Mouse (Mus musculus) midbrain, embryonic 15.5 days (tissue): ENCODE results near the gene Apoc4. TPM values are rescaled to one million over a fixed set of nuclear protein-coding genes. Genes with fewer than 3 reads are reported as not detected.

ENCODE experiments used
- ATAC-seq: fragments of 200-750 bp; cut with Nextera tagmentation; replicated peaks from 2 replicates; pipeline ENCODE4 v1.8.0; 2017; ENCODE audit warnings: moderate TSS enrichment
- H3K27ac ChIP-seq: fragments of 300-500 bp; sonication (generic); 2 replicates; pipeline ENCODE4 v1.5.1; 2015; ENCODE audit warnings: mild to moderate bottlenecking, inconsistent platforms
- H3K27me3 ChIP-seq: fragments of 300-500 bp; sonication (generic); replicated peaks from 2 replicates; pipeline ENCODE4 v1.6.1; 2015; ENCODE audit warnings: inconsistent platforms
- H3K36me3 ChIP-seq: fragments of 300-500 bp; sonication (generic); replicated peaks from 2 replicates; pipeline ENCODE4 v1.6.1; 2015; ENCODE audit warnings: inconsistent platforms
- H3K4me1 ChIP-seq: fragments of 300-500 bp; sonication (generic); 2 replicates; pipeline ENCODE4 v1.6.1; 2015; ENCODE audit warnings: inconsistent platforms
- H3K4me2 ChIP-seq: fragments of 300-500 bp; sonication (generic); 2 replicates; pipeline ENCODE4 v1.6.1; 2015; ENCODE audit warnings: inconsistent platforms, mild to moderate bottlenecking, moderate library complexity
- H3K4me3 ChIP-seq: fragments of 300-500 bp; sonication (generic); 2 replicates; pipeline ENCODE4 v1.5.1; 2015; ENCODE audit warnings: mild to moderate bottlenecking, inconsistent platforms
- H3K9ac ChIP-seq: fragments of 300-500 bp; sonication (generic); 2 replicates; pipeline ENCODE4 v1.6.1; 2015; ENCODE audit warnings: mild to moderate bottlenecking, inconsistent platforms
- H3K9me3 ChIP-seq: fragments of 300-500 bp; sonication (generic); 2 replicates; pipeline ENCODE4 v1.6.1; 2016; ENCODE audit warnings: inconsistent platforms
- WGBS: fragments of 180-500 bp; shearing (Covaris S2); methylation state at CpG from one replicate; pipeline ENCODE4 v1.1.7; 2015; ENCODE audit warnings: mixed read lengths; 5-methylcytosine and 5-hydroxymethylcytosine counted together
- polyA plus RNA-seq: library from polyadenylated mRNA; unstranded; fragments of >200 nt; fragmentation: Nextera tagmentation; extraction: Ambion mirVana; gene quantifications from 2 replicates; pipeline ENCODE4 v1.2.1, GENCODE M21; 2015

Apoc4 gene
- not detected in 2 replicates for polyA plus RNA-seq

DNA sequence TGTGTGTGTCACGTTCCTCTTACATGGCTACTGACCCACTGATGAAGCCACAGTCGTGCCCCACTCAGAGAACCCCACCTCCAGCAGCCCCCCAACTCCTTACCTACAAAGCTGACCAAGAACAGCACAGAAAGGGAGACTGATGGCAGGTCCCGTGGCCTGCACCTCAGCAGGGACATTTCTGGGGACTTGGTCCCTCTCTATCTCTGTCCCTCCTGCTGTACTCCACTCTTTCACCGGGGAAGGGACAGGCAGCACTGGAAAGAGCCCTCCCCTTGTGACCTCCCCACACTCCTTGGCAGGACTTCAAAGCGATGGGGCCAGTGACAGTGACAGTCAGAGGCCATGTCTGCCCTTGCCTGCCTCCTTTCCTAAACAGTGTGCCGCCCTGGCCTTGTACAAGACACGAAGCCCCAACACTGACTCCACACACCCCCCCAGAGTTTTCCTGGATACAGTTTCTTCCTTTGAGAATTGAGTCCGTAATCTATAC lies at the start of gene Apoc4, which contains the start of gene Gm44805:
Gene Apoc4, minus strand, starts transcription at position 278 of the 493 bp plus-strand sequence.
Gene Gm44805, minus strand, starts transcription at position 222 of the 493 bp plus-strand sequence.
- H3K9me3 ChIP-seq = no peaks in the 10 kb centered on the region
- H3K4me1 ChIP-seq = no peaks in the 10 kb centered on the region
- H3K4me3 ChIP-seq = no peak within 1 kb of the TSS
- H3K27me3 ChIP-seq = no peaks in the 10 kb centered on the region
- no peak within 1 kb of the TSS for H3K4me2 ChIP-seq
- WGBS = 66% methylated on average over 8 of the region's 8 CpGs
- H3K9ac ChIP-seq = no peak within 1 kb of the TSS
- no peak within 1 kb of the TSS for H3K27ac ChIP-seq
- no peak for ATAC-seq
- no peaks in the 10 kb centered on the region for H3K36me3 ChIP-seq

DNA sequence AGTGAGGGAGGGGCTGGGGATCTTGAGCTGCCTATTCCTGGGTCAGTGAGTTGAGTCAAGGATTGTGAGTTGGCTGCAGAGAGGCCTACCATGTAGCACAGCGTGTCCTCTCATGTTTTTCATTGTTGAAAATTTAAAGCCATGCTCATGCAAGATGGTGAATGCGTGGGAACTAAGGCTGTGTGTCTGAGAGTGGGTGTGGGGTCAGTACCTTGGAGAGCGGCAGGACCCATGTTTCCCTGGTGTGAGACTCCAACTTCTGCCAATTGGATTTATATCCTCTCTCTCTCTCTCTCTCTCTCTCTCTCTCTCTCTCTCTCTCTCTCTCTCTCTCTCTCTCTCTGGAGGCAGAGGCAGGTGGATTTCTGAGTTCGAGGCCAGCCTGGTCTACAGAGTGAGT lies 45.3 kb upstream of the Apoc4 start:
- Histone ChIP-seq H3K27me3 (no peaks in the 10 kb centered on the region), H3K9me3 (no peaks in the 10 kb centered on the region), H3K4me1 (no peaks in the 10 kb centered on the region), H3K27ac (no peak overlapping the region), H3K4me2 (no peak overlapping the region), H3K9ac (no peak overlapping the region), H3K4me3 (no peak overlapping the region), H3K36me3 (peaks cover 43% of the 10 kb centered on the region)
- no peak for ATAC-seq
- 96% methylated on average over 4 of the region's 4 CpGs for WGBS

DNA sequence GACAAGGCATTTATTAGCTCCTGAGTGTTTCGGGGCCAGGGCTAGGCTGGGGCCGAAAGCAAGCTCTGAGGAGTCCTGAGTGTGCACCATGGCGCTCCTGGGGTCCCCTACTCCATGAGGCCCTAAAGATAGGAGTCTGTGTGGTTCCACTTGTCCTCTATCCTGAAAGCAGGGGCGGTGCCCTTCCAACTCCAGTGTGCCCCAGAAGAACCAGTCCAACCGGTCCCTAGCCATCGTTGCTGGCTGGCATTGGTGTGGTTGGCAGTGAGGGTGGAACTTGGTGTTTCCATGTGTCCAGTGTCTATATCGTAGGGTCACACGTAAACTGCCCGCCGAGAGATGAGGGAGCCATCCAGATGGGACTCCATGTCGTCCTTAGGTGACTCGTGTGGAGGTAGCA lies 42.9 kb upstream of the Apoc4 start:
- H3K27me3 ChIP-seq = no peaks in the 10 kb centered on the region
- H3K36me3 ChIP-seq = peaks cover 28% of the 10 kb centered on the region
- peaks cover 7% of the 10 kb centered on the region; the same call in 1 of the 2 replicates for H3K9me3 ChIP-seq
- ATAC-seq = no peak
- no peaks in the 10 kb centered on the region for H3K4me1 ChIP-seq
- H3K27ac ChIP-seq = no peak overlapping the region
- H3K4me2 ChIP-seq = no peak overlapping the region
- no peak overlapping the region for H3K4me3 ChIP-seq
- no peak overlapping the region for H3K9ac ChIP-seq
- WGBS = 97% methylated on average over 12 of the region's 12 CpGs

DNA sequence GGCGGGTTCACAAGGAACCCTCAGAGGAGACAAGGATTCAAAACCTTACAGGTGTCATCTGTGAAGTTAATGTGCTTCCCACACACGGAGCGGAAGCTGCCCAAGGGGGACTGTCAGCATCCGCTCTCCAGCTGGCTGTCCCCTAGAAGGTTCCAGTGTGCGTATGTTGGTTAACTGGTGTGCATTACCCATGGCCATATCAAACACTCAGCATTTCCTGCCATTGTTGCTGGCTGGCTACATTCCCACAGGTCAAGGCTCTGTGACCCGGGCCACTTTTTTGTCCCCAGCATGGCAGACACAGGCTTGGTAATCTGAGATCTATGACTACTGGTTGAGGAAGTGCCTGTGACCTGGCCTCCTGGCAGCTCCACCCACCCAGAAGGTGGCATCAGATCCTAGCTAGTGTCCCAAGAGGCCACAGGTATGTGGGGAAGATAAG lies 41.5 kb upstream of the Apoc4 start:
- H3K4me1 ChIP-seq = no peaks in the 10 kb centered on the region
- ATAC-seq = no peak
- H3K9me3 ChIP-seq = peaks cover 7% of the 10 kb centered on the region; the same call in 1 of the 2 replicates
- H3K9ac ChIP-seq = no peak overlapping the region
- no peak overlapping the region for H3K4me3 ChIP-seq
- 89% methylated on average over 6 of the region's 6 CpGs for WGBS
- H3K36me3 ChIP-seq = peaks cover 19% of the 10 kb centered on the region
- no peaks in the 10 kb centered on the region for H3K27me3 ChIP-seq
- H3K4me2 ChIP-seq = no peak overlapping the region
- H3K27ac ChIP-seq = no peak overlapping the region

DNA sequence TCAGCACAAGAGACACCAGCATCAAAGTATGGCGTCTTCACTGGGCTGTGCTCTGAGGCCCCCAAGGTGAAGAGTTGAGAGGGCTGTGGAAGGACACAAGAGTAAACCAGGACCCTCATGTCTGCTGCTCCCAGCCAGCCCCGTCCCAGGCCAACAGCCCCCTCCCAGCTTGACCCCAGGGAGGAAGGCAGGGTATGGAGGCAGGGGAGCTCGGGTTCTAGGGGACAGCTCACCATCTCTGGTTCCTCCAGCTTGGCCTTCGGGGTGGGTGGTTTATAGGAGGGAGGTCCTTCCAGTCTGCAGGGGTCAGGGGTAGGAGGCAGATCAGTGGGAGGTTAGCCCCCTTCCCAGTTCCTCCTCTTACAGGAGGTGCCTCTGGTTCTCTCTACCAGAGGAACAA lies 37.9 kb upstream of the Apoc4 start:
- ATAC-seq = no peak
- peaks cover 11% of the 10 kb centered on the region; the same call in 1 of the 2 replicates for H3K36me3 ChIP-seq
- no peak overlapping the region for H3K4me3 ChIP-seq
- no peak overlapping the region for H3K4me2 ChIP-seq
- WGBS = 95% methylated on average over 4 of the region's 4 CpGs
- H3K9me3 ChIP-seq = peaks cover 7% of the 10 kb centered on the region; the same call in 1 of the 2 replicates
- H3K27ac ChIP-seq = no peak overlapping the region
- peaks cover 12% of the 10 kb centered on the region for H3K4me1 ChIP-seq
- no peaks in the 10 kb centered on the region for H3K27me3 ChIP-seq
- no peak overlapping the region for H3K9ac ChIP-seq

DNA sequence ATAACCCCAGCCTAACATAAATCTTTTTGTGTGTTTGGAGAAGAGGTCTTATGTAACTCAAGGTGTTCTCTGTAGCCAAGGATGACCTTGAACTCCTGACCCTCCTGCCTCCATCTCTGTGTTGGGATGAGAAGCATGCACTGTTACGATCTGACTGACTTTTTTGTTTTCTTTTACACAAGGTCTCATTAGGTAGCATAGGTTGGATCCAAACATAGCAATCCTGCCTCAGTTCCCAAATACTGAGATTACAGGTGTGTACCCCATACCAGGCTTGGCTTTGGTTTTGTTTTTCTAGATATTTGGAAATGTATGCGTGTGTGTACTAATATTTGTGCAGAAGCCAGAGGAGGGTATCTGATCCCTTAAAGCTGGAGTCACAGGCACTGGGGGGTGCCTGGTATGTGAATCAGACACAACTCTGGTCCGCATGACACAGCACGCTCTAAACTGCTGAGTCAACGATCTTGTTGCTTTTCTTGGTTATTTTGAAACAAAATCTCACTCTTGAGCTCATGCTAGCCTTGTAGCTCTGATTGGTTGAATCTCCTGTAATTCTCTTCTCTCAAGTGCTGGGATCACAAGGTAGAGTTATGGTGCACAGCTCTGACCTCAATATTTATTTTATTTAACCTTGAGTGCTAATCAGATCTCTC lies 37.1 kb upstream of the Apoc4 start:
- Histone ChIP-seq H3K4me1 (peaks cover 19% of the 10 kb centered on the region), H3K36me3 (peaks cover 9% of the 10 kb centered on the region; the same call in 1 of the 2 replicates), H3K4me3 (no peak overlapping the region), H3K27ac (no peak overlapping the region), H3K27me3 (no peaks in the 10 kb centered on the region), H3K9me3 (peaks cover 7% of the 10 kb centered on the region; the same call in 1 of the 2 replicates), H3K4me2 (no peak overlapping the region), H3K9ac (no peak overlapping the region)
- ATAC-seq = no peak
- 92% methylated on average over 5 of the region's 5 CpGs for WGBS

DNA sequence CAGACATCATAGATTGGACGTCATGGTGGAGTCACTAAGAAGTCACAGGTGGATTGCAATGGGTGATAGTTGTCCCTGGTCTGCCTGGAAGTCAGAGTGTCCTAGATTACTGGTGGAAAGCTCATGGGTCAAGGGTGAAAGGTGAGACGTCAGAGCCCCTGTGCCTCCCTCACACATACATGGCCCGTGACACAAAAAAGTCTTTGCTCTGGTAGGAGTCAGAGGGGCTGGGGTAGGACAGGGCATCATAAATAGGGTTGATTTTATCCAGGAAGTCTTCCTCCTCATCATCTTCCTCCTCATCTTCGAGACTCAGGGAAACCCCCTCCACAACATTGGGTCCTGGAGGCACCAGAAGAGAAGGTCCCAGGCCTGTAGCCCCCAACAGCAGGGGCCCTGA lies 36.1 kb upstream of the Apoc4 start:
- H3K9ac ChIP-seq = no peak overlapping the region
- H3K4me3 ChIP-seq = no peak overlapping the region

DNA sequence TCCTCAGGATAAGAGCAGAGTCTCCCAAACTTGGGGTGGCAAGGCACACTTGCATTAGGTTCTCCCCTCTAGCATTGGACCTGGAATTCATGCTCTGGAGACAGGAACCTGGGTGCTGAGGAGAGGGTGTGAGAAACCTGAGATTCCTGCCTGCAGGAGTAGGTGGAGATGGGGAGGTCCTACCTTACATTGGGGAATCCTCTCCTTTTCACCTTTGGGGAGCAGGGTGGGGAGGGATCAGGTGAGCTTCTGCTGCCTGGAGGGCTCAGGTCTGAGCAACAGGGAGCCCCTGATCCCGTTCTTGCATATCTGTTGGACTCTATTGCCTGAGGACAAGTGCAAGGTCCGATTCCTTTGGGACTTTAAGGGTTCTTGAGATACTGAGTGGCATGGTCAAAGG lies 35.5 kb upstream of the Apoc4 start:
- peaks cover 7% of the 10 kb centered on the region; the same call in 1 of the 2 replicates for H3K9me3 ChIP-seq
- peak overlapping the region; percentile 42; the same call in 1 of the 2 replicates for H3K9ac ChIP-seq
- H3K4me3 ChIP-seq = peak overlapping the region; percentile 88
- WGBS = 81% methylated on average over 2 of the region's 2 CpGs
- H3K4me1 ChIP-seq = peaks cover 20% of the 10 kb centered on the region
- peak overlapping the region; percentile 60 for H3K4me2 ChIP-seq
- no peak for ATAC-seq
- peak overlapping the region; percentile 91 for H3K27ac ChIP-seq
- H3K36me3 ChIP-seq = peaks cover 9% of the 10 kb centered on the region; the same call in 1 of the 2 replicates
- H3K27me3 ChIP-seq = no peaks in the 10 kb centered on the region

More for the DNA sequence above, 36.1 kb upstream of the Apoc4 start:
- Histone ChIP-seq H3K4me2 (no peak overlapping the region), H3K4me1 (peaks cover 20% of the 10 kb centered on the region), H3K9me3 (peaks cover 7% of the 10 kb centered on the region; the same call in 1 of the 2 replicates), H3K36me3 (peaks cover 5% of the 10 kb centered on the region; the same call in 1 of the 2 replicates), H3K27ac (no peak overlapping the region), H3K27me3 (no peaks in the 10 kb centered on the region)
- ATAC-seq = no peak
- 93% methylated on average over 4 of the region's 4 CpGs for WGBS

DNA sequence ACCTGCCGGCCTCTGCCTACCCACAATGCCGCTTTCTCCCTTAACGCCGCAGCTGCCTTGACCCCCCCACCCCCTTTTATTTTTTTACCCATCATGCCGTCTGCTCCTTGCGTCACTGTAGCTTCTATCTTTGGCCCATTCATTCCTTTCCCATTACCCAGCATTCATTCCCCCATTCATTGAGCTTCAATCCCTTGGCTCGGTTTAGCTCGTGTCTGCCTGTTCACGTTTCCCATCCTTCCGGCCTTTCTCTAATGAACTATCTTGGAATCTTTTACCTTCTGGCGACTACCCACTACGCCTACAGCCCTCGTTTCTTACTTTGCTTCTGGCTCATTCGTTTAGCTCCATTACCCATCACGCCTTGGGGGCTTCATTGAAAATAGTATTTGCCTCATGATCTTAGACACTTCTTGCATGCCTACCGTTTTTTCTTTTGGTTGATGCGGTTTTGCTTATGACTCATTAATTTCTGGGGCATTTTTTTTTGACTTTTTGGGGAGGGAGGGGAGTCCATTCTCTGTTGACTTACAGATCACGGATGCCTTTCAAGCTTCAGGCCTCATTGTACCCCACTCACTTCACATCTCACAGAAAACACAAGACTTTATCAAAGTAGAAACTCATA lies 34.9 kb upstream of the Apoc4 start:
- peak overlapping the region; percentile 88 for H3K4me3 ChIP-seq

DNA sequence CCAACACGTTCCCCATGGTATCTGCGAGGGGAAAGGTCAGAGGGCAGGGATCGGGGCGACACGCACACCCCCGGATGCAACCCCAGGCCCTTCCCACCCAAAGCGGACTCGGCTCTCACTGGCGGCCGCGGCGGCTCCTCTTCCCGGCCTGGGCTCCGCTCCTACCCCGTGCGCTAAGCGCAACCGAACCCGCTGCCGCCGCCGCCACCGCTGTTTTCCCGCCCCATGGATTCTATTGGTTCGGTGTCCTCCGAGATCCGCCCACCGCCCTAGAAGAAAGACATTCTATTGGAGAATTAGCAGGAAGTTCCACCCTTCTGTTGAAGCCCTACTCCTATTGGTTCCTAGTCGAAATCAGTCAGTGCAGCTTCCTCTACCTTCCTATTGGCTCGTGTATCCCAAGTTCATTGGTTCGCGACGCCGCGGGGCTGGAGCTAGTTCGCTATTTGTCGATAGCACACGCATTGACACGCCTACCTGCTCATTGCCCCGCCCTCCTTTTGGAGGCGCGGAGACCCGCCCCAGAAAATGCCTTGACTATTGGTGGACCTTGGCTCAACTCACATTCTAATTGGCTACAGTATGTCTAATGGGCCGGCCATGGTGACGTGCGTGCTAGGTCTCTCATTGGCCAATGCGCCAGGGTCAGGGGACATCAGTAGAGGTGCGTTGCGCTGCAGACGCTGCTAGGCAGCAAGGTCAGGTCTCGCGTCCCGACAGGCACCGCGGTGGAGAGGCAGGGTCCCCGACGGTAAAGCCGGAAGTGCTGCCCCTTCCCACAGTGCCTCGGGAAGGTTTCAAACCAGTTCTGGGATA lies 34.2 kb upstream of the Apoc4 start, which contains the start of gene Tomm40:
Gene Tomm40, minus strand, starts transcription at position 200 of the 816 bp plus-strand sequence.
- WGBS = under 1% methylated on average over 53 of the region's 59 CpGs
- peak; percentile 99 for ATAC-seq
- H3K4me2 ChIP-seq = peak within 1 kb of the TSS; percentile 94
- peaks cover 20% of the 10 kb centered on the region for H3K4me1 ChIP-seq
- no peaks in the 10 kb centered on the region for H3K27me3 ChIP-seq
- H3K4me3 ChIP-seq = peak within 1 kb of the TSS; percentile 88
- H3K9me3 ChIP-seq = no peaks in the 10 kb centered on the region
- H3K9ac ChIP-seq = peak within 1 kb of the TSS; percentile 90
- peak within 1 kb of the TSS; percentile 91 for H3K27ac ChIP-seq
- 0 out of 2 replicates have a peak, but pooled peaks cover 19% of the 10 kb centered on the region for H3K36me3 ChIP-seq

More for the DNA sequence above, 34.9 kb upstream of the Apoc4 start:
- H3K4me2 ChIP-seq = peak overlapping the region; percentile 60
- no peaks in the 10 kb centered on the region for H3K27me3 ChIP-seq
- WGBS = 7% methylated on average over 18 of the region's 18 CpGs
- peaks cover 6% of the 10 kb centered on the region; the same call in 1 of the 2 replicates for H3K9me3 ChIP-seq
- no peak for ATAC-seq
- peak overlapping the region; percentile 91 for H3K27ac ChIP-seq
- peaks cover 20% of the 10 kb centered on the region for H3K4me1 ChIP-seq
- peaks cover 15% of the 10 kb centered on the region; the same call in 1 of the 2 replicates for H3K36me3 ChIP-seq
- peak overlapping the region; percentile 42 for H3K9ac ChIP-seq

DNA sequence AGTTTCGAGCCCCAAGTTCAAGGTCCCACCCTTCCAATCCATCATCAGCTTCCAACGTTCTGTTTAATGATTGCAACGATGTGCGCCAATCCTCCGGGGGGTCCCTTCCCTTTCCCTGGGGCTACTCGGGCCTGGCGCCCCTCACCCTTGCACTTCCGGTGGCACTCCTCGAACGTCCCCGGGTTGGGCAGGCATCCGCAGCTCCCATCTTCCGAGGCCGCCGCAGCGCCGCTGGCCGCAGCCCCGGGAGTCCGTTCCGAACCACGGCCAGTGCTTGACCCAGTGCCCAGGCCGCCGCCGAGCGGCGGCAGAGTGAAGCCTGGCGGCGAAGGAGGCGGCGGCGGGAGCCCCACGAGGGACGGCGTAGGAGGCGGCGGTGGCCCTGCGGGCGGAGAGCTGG lies 33.6 kb upstream of the Apoc4 start:
- Histone ChIP-seq H3K36me3 (0 out of 2 replicates have a peak, but pooled peaks cover 23% of the 10 kb centered on the region), H3K27me3 (no peaks in the 10 kb centered on the region), H3K9ac (peak overlapping the region; percentile 90), H3K27ac (peak overlapping the region; percentile 79), H3K4me3 (peak overlapping the region; percentile 88), H3K9me3 (no peaks in the 10 kb centered on the region), H3K4me2 (peak overlapping the region; percentile 94), H3K4me1 (peaks cover 20% of the 10 kb centered on the region)
- ATAC-seq = no peak
- WGBS = 0% methylated on average over 39 of the region's 39 CpGs
